Comparison of ENCODE assay signal across 10 mouse cellular contexts in the genomic region with DNA sequence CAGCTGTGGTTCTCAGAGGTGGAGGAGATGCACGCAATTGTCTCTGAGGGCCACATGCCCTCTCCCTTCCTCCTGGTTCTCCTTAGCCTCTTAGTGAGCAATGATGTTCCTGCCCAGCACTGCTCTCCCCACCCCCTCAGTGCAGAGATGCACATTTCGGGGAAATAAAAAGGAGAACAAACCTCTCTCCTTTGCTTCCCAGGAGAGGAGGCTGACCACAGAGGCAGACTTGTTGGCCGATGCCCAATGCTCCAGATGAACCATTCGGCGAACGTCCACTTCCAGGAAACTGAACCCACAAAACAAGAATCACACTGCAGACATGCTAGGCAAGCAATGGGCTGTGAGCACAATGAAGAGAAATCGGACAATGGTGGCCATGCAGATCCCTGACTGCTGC.
A peak's percentile ranks its signal among the peaks of the same experiment; 100 is the strongest.
DNase-seq lines count a peak whose midpoint lies in the region; TF ChIP-seq lines count a peak whose summit lies in the region.
"Had no signal": no experiment of that assay in that cellular context is flagged by ENCODE, and none has a peak within 500 bp of the region (broad histone marks: within the 10 kb centered on the region; RNA-seq: fewer than 3 reads in every experiment).

No protein-coding gene starts in this region.

- peaks cover 2 to 26% of the 10 kb centered on the region in 2 experiments; a peak in 3 of 4 replicates for H3K4me1 ChIP-seq in MEL (ENCODE audit: control insufficient read depth in 1 of 2, insufficient read depth in 2 of 2, low read length in 2 of 2)
- no peaks in the 10 kb centered on the region for H3K4me1 ChIP-seq in forebrain, embryonic 10.5 days

- WGBS in macrophage (ENCODE audit: missing documents) = 4% methylated on average over 7 of the region's 7 CpGs
- 91% methylated on average over 7 of the region's 7 CpGs for WGBS in forebrain, embryonic 10.5 days

- H3K27me3 ChIP-seq in MEL (ENCODE audit: control insufficient read depth in 1 of 2, insufficient read depth in 2 of 2, low read length in 2 of 2) = no peaks in the 10 kb centered on the region
- H3K27me3 ChIP-seq in forebrain, embryonic 10.5 days (ENCODE audit: poor library complexity, severe bottlenecking) = no peaks in the 10 kb centered on the region

- DNase-seq in layer of hippocampus, adult 9-11 months = peak; percentile 60
- no peak for DNase-seq in layer of hippocampus, adult 18-20 months (ENCODE audit: low spot score in 2 of 2)
- peak; percentile 45 for DNase-seq in MEL (ENCODE audit: low read depth, low spot score)
- DNase-seq in gastrocnemius, adult 2 months = peak; percentile 71
- no peak for DNase-seq in forebrain, embryonic 10.5 days (ENCODE audit: extremely low spot score, low spot score)
- no peak for DNase-seq in c-Kit-positive CD71-positive TER-119-positive erythroid progenitor cells, embryonic 14.5 days (ENCODE audit: low spot score)
- DNase-seq: adrenal gland, adult 2 months; retina, postnatal 1 day; thymus, adult 2 months had no signal

- no peak; a peak in 1 of 4 replicates for TF ChIP-seq EP300 in MEL (IDR thresholded peaks at IDR 0.05; ENCODE audit: low read depth in 1 of 2, low read length in 2 of 2)

- no peak overlapping the region; the same call in 1 of the 2 replicates for H3K27ac ChIP-seq in MEL (ENCODE audit: control insufficient read depth, low read depth, low read length)
- peak overlapping the region; percentile 40; the same call in 1 of the 2 replicates for H3K27ac ChIP-seq in gastrocnemius, adult 2 months
- H3K27ac ChIP-seq in macrophage = peak overlapping the region; percentile 61
- no peak overlapping the region for H3K27ac ChIP-seq in forebrain, embryonic 10.5 days

- no peaks in the 10 kb centered on the region for H3K9me3 ChIP-seq in MEL (replicated peaks; ENCODE audit: insufficient read depth, low read length)
- H3K9me3 ChIP-seq in forebrain, embryonic 10.5 days = no peaks in the 10 kb centered on the region

- no peaks in the 10 kb centered on the region for H3K79me2 ChIP-seq in MEL (ENCODE audit: control insufficient read depth, insufficient read depth, low read length, poor library complexity)
- H3K79me2 ChIP-seq in macrophage (ENCODE audit: inconsistent target) = no peaks in the 10 kb centered on the region

- H3K36me3 ChIP-seq in MEL (ENCODE audit: control insufficient read depth in 1 of 2, insufficient read depth in 2 of 2, low read length in 2 of 2) = peaks cover 0 to 14% of the 10 kb centered on the region in 2 experiments; a peak in 1 of 4 replicates
- H3K36me3 ChIP-seq in macrophage (ENCODE audit: inconsistent target) = no peaks in the 10 kb centered on the region
- H3K36me3 ChIP-seq in forebrain, embryonic 10.5 days (replicated peaks) = no peaks in the 10 kb centered on the region

- no peak for TF ChIP-seq CTCF in MEL (IDR thresholded peaks at IDR 0.05 in 2 of 3, conservative IDR thresholded peaks at IDR 0.05 in 1 of 3; ENCODE audit: control insufficient read depth in 1 of 3, insufficient read depth in 1 of 3, low read depth in 2 of 3, low read length in 3 of 3, poor library complexity in 1 of 3, severe bottlenecking in 1 of 3)
- no peak for TF ChIP-seq CTCF in gastrocnemius, adult 2 months (IDR thresholded peaks at IDR 0.05)

- no peak for TF ChIP-seq RAD21 in MEL (IDR thresholded peaks at IDR 0.05; ENCODE audit: low read depth, low read length)

- intact Hi-C loops in gastrocnemius, adult 2 months (cut with DNase I) = no loop called here

- H3K9ac ChIP-seq in MEL (ENCODE audit: control insufficient read depth, low read depth, low read length, poor library complexity, severe bottlenecking) = no peak overlapping the region

- H3K4me3 ChIP-seq in MEL (ENCODE audit: control insufficient read depth in 1 of 2, insufficient read depth in 1 of 2, low read depth in 2 of 2, low read length in 2 of 2) = no peak overlapping the region
- H3K4me3 ChIP-seq in gastrocnemius, adult 2 months = no peak overlapping the region
- H3K4me3 ChIP-seq in macrophage (ENCODE audit: inconsistent target) = no peak overlapping the region
- H3K4me3 ChIP-seq in forebrain, embryonic 10.5 days = no peak overlapping the region

- no peak for TF ChIP-seq POLR2A in MEL (IDR thresholded peaks at IDR 0.05; ENCODE audit: control insufficient read depth in 1 of 2, insufficient read depth in 1 of 2, low read depth in 1 of 2, low read length in 2 of 2, poor library complexity in 1 of 2)

TF ChIP-seq in MEL, 35 proteins besides CTCF, POLR2A, EP300 and RAD21:
- 0 out of 2 replicates have a peak, but pooled peaks have one; percentile 15 for TF ChIP-seq BHLHE40 (IDR thresholded peaks at IDR 0.05; ENCODE audit: borderline replicate concordance, low read depth, low read length)
- peak; percentile 8; the same call in 1 of the 2 replicates for TF ChIP-seq TAL1 (IDR thresholded peaks at IDR 0.05; ENCODE audit: low read length)
- no peak for TF ChIP-seq CHD2 (IDR thresholded peaks at IDR 0.05; ENCODE audit: low read length)
- TF ChIP-seq HCFC1 (IDR thresholded peaks at IDR 0.05; ENCODE audit: low read depth, low read length) = no peak
- peak; percentile 59; the same call in 1 of the 2 replicates for TF ChIP-seq ETS1 (IDR thresholded peaks at IDR 0.05; ENCODE audit: low read depth, low read length)

Comparison
In these comparisons a context has a peak if more than half of its experiments do, and no peak if none do; other contexts are left out.
1. DNase-seq: peak in layer of hippocampus, adult 9-11 months (single experiment), MEL (single experiment) and gastrocnemius, adult 2 months (single experiment); none in layer of hippocampus, adult 18-20 months (0 of 2), forebrain, embryonic 10.5 days (single experiment) and c-Kit-positive CD71-positive TER-119-positive erythroid progenitor cells, embryonic 14.5 days (single experiment).
2. H3K27ac ChIP-seq: peak in gastrocnemius, adult 2 months (single experiment) and macrophage (single experiment); none in MEL (single experiment) and forebrain, embryonic 10.5 days (single experiment).